Mouse (Mus musculus): Measurements from ENCODE around the gene Nfkb2.

DNA sequence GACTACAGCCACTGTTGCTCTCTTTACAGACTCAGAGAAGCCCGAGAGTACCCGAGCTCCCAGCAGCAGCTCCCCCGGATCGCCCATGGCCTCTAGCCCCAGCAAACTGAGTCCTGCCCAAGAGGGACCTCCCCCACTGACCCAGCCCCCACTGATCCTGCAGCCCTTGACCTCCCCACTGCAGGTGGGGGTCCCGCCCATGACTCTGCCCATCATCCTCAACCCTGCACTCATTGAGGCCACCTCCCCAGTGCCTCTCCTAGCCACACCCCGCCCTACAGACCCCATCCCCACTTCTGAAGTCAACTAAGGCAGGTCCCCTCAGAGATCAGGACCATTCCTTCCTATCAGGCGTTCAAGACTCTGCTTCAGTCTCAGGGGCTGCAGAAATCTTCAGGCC is 18.5 kb upstream of the Nfkb2 start:
- no peak for TF ChIP-seq CTCF (IDR thresholded peaks at IDR 0.05; ENCODE audit: low read depth, low read length)
- no peak for TF ChIP-seq POLR2A (IDR thresholded peaks at IDR 0.05; ENCODE audit: insufficient read depth, low read length)
